Mouse (Mus musculus) ES-Bruce4 (cell line): ENCODE results near the gene Pde6h.

Source experiments
- CTCF ChIP-seq: IDR thresholded peaks from one replicate; pipeline ENCODE4 v1.8.1; 2011; ENCODE audit warnings: low read depth, low read length
- POLR2A ChIP-seq: IDR thresholded peaks from one replicate; pipeline ENCODE4 v1.8.1; 2011; ENCODE audit warnings: low read length; ENCODE audit not compliant: insufficient read depth

GRCm38 (mm10) chr6:136898954-136899353 lies 24.7 kb upstream of the Pde6h start:
- TF ChIP-seq CTCF (no peak), POLR2A (no peak)
